Mouse (Mus musculus) heart, embryonic 10.5 days (tissue): ENCODE measurements at regions not wholly inside any gene's neighbourhood (a gene's known extent, or its start where the extent isn't known, plus 50 kb on each side); places are given as distances from the start of the nearest gene placed in this dataset.

Source experiments
- DNase-seq: peaks from one replicate; pipeline ENCODE4 v3.0.0-alpha.2; 2017; ENCODE audit warnings: low spot score
- H3K27ac ChIP-seq: fragments of 300-500 bp; sonication (generic); 2 replicates; pipeline ENCODE4 v1.5.1; 2016; ENCODE audit warnings: mild to moderate bottlenecking
- H3K27me3 ChIP-seq: fragments of 300-500 bp; sonication (generic); 2 replicates; pipeline ENCODE4 v1.6.1; 2016; ENCODE audit warnings: mild to moderate bottlenecking; ENCODE audit not compliant: poor library complexity, insufficient read depth, severe bottlenecking
- H3K36me3 ChIP-seq: fragments of 300-500 bp; sonication (generic); 2 replicates; pipeline ENCODE4 v1.6.1; 2016; ENCODE audit warnings: mild to moderate bottlenecking, moderate library complexity
- H3K4me1 ChIP-seq: fragments of 300-500 bp; sonication (generic); 2 replicates; pipeline ENCODE4 v1.6.1; 2016; ENCODE audit warnings: mild to moderate bottlenecking
- H3K4me3 ChIP-seq: fragments of 300-500 bp; sonication (generic); 2 replicates; pipeline ENCODE4 v1.5.1; 2016; ENCODE audit warnings: mild to moderate bottlenecking, moderate library complexity
- H3K9me3 ChIP-seq: fragments of 300-500 bp; sonication (generic); 2 replicates; pipeline ENCODE4 v1.6.1; 2016; ENCODE audit warnings: mild to moderate bottlenecking, moderate library complexity
- WGBS: fragments of 180-500 bp; shearing (Covaris S2); methylation state at CpG from one replicate; pipeline ENCODE4 v1.1.7; 2016; 5-methylcytosine and 5-hydroxymethylcytosine counted together

DNA sequence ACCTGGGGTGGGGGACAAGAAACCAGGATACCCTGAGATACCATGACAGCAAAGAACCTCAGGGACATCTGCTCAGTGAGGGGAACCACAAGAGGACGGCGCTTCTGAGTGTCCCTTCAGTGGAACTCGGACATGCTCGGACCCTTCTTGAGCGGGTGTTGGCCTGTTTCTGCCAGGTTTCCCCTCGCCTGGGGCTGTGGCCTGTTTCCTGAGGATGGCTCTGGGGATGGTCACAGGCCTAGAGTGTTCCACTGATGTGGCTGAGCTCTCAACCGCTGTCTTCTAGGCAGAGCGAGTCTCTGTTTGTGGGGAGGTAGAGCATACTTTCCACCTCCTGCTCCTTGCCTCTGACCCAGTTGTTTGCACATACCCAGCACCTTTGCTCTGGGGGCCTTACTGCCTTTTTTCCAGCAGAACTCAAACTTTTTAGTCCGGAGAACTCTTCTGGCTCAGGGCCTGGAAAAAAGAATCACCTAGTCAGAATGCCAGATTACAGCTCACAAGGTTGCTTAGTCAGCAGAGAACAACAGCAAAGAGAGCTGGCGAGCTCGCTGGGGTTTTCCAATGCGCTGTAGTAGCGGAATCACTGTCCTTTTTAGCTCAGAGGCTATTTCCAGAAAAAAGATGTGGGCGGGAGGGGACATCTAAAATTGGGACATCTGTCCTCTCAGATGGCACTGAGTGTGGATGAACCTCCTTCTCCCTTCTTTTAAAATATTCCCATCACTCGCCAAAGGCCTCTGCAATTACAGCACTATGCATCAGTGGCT lies 65.3 kb downstream of the Med10 start:
- WGBS: 74% methylated on average over 15 of the region's 15 CpGs
- H3K36me3 ChIP-seq: no peaks in the 10 kb centered on the region
- H3K27ac ChIP-seq: no peak overlapping the region
- H3K4me3 ChIP-seq: no peak overlapping the region
- no peaks in the 10 kb centered on the region for H3K27me3 ChIP-seq
- H3K9me3 ChIP-seq: no peaks in the 10 kb centered on the region
- DNase-seq: no peak
- no peaks in the 10 kb centered on the region for H3K4me1 ChIP-seq

DNA sequence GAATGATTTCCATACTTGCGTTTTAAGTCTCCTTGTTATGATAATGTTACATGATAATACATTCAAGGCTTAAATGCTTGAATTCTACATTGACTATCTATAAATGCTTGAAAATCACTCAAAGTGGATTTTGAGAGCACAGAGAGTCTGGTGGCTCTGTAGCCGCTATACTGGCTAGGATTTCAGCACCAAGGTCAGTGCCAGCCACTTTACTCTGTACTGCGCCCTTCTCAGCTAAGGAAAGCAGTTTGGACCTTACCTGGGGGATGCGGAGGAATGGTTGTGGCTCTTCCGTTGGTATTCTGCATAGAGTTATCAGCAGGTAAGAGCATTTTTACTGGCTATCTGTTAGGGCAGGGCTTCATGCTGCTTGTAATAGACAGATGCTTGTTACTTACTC lies 94.3 kb downstream of the Med10 start:
- no peaks in the 10 kb centered on the region for H3K4me1 ChIP-seq
- DNase-seq: no peak
- WGBS: 16% methylated on average over 5 of the region's 5 CpGs

DNA sequence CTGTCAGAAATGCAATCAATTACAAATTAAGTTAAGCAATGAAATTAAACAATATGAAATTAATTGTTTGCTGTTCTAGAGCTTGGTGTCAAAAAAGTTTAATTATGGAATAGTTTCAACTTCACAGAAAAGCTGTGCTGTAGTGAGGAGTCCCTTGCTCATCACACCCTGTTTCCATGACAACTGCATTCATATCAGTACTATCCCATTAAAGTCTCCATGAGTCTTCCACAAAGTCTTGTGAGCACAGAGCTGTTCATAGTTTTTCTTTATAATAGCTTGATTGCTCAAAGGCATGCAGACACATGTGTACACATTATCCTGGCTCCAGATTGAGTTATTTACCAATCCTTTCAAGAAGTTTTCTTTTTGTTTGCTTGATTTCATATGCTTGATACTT lies 98.9 kb downstream of the Med10 start:
- Histone ChIP-seq H3K4me3 (no peak overlapping the region), H3K9me3 (no peaks in the 10 kb centered on the region), H3K27ac (no peak overlapping the region), H3K36me3 (no peaks in the 10 kb centered on the region), H3K27me3 (no peaks in the 10 kb centered on the region), H3K4me1 (no peaks in the 10 kb centered on the region)
- DNase-seq: no peak

More for the DNA sequence above, 94.3 kb downstream of the Med10 start:
- no peak overlapping the region for H3K4me3 ChIP-seq
- H3K9me3 ChIP-seq: no peaks in the 10 kb centered on the region
- no peak overlapping the region for H3K27ac ChIP-seq
- H3K27me3 ChIP-seq: no peaks in the 10 kb centered on the region
- no peaks in the 10 kb centered on the region for H3K36me3 ChIP-seq

DNA sequence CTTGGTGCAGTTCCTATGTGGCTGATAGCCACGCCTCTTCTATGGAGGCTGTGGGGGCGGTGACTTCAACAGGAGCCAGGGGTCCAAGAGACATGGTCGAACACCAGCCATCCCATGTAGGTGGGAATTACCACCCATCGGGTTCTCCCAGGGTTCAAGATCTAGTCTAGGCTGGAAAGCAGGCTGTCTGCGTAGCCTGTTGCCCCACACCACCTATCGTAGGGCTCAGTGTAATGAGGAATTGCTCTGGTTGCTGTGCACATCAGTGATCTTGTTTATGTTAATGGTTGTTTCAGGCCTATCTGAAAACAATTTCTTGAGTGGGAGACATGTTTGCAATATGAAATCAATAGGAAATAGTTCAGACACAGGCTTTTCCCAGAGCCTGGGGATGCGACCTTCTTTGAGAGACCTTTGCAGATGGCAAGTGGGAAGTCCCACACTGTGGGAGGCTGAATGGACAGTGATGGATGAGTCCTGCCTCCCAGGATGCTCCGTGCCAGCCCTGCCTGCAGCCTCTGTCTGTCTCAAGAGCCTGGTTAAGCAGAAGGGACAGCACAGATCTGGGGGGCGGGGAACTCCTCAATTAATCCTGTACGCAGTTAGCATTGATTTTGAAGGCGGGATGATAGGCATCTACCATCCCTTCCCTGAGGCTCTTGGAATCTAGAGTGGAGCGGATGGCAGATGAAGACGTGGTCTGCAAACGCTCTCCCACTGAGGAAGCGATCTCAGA lies 104.8 kb downstream of the Med10 start:
- 68% methylated on average over 15 of the region's 15 CpGs for WGBS
- no peaks in the 10 kb centered on the region for H3K36me3 ChIP-seq
- DNase-seq: peak; percentile 56
- H3K4me3 ChIP-seq: no peak overlapping the region
- H3K27ac ChIP-seq: no peak overlapping the region
- no peaks in the 10 kb centered on the region for H3K9me3 ChIP-seq
- H3K4me1 ChIP-seq: no peaks in the 10 kb centered on the region
- no peaks in the 10 kb centered on the region for H3K27me3 ChIP-seq

DNA sequence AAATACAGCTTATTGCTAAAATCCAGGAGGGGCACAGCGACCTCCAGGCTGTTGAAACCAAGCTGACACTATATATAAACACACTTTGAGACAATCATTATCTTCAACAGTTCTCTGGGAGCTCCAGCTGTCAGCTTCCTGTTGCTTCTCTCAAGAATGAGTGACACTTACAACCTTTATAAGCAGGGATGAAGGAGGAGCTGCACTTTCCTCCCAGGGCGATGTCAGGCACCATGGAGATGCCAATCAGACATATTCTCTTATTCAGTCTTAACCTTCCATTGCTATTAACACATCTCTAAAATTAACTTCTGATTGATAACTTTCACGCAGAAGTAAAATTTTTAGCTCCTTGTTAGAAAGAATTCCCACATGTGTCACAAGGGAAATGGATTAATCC lies 113.6 kb downstream of the Med10 start:
- Histone ChIP-seq H3K4me1 (no peaks in the 10 kb centered on the region), H3K4me3 (no peak overlapping the region), H3K27ac (no peak overlapping the region), H3K27me3 (no peaks in the 10 kb centered on the region), H3K9me3 (no peaks in the 10 kb centered on the region), H3K36me3 (no peaks in the 10 kb centered on the region)
- DNase-seq: no peak
- WGBS: 60% methylated on average over 3 of the region's 3 CpGs

DNA sequence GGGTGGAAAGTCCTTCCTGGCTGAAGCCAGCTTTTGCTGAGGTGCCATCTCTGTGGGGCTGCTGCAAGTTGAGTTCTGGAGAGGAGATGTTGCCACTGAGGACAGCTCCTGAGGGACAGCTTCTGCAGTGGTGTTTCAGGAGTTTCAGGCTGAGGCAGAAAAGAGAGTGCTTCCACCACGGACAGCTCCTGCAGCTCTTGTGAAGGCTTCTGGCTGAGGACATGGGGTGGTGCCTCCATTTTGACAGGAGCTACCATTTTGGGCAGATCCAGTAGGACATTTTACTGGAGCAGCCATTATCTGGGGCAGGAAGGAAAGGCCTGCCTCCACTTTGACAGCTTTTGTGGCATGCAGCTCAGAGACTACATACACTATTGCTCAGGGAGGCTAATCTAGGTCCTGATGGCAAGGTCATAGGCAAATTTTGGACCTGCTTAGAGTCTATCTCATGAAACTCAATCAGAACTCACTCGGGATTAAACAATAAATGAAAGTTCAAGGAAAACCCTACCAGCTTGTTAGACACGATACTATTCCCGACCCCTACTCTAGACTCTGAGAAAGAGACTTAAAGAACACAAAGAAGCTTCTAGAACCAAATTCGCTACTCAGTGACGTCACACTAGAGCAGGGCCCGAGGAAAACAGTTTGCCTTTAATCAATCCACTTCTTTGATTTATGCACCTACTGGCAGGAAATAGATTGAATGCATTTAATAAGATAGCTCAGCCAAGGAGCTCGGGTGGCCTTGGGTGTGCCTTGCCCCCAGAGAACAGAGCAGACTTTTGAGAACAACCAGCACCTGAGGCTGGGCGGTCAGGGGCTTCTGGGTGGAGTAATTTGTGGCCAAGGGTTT lies 130.7 kb downstream of the Med10 start:
- WGBS: 77% methylated on average over 9 of the region's 9 CpGs
- no peak for DNase-seq

DNA sequence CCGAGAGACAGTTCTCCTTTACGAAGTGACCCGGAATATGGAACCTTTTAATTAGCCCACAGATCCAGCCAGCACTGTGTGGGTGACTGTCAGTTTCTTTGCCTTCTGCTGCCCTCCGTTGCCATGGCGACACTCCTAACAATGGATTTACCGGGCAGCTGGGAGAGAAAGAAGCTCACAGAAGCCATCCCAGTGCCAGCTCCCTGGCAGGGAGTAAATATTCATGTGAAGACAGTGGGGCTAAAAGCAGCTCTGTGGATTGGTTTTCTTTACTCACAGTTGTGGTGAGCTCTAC lies 131.3 kb downstream of the Med10 start:
- Histone ChIP-seq H3K4me3 (no peak overlapping the region), H3K4me1 (no peaks in the 10 kb centered on the region), H3K36me3 (no peaks in the 10 kb centered on the region), H3K9me3 (no peaks in the 10 kb centered on the region), H3K27me3 (no peaks in the 10 kb centered on the region), H3K27ac (no peak overlapping the region)
- no peak for DNase-seq
- 65% methylated on average over 6 of the region's 6 CpGs for WGBS

More for the DNA sequence above, 130.7 kb downstream of the Med10 start:
- H3K27me3 ChIP-seq: no peaks in the 10 kb centered on the region
- H3K9me3 ChIP-seq: no peaks in the 10 kb centered on the region
- no peak overlapping the region for H3K4me3 ChIP-seq
- no peak overlapping the region for H3K27ac ChIP-seq
- no peaks in the 10 kb centered on the region for H3K4me1 ChIP-seq
- H3K36me3 ChIP-seq: no peaks in the 10 kb centered on the region

DNA sequence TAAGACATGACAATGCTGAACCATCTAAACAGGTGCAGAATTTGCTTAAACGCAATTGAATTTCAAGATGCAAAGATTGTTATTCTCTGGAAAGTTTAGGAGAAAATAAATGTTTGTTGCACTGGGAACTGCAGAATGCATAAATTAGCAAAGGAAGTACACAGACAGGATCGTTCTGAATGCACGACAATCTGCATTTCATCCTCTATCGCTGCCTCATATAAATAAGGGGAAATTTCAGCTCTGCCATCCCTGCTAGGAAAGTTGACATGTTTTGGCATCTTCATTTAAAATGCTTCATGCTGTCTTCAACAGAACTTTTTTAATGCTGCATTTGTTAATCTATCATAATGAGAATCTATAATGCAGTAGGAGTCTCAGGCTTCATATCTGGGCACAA lies 137.6 kb downstream of the Med10 start:
- WGBS: 89% methylated on average over 4 of the region's 4 CpGs
- Histone ChIP-seq H3K4me3 (no peak overlapping the region), H3K9me3 (no peaks in the 10 kb centered on the region), H3K27me3 (no peaks in the 10 kb centered on the region), H3K36me3 (no peaks in the 10 kb centered on the region), H3K4me1 (no peaks in the 10 kb centered on the region), H3K27ac (no peak overlapping the region)
- no peak for DNase-seq

DNA sequence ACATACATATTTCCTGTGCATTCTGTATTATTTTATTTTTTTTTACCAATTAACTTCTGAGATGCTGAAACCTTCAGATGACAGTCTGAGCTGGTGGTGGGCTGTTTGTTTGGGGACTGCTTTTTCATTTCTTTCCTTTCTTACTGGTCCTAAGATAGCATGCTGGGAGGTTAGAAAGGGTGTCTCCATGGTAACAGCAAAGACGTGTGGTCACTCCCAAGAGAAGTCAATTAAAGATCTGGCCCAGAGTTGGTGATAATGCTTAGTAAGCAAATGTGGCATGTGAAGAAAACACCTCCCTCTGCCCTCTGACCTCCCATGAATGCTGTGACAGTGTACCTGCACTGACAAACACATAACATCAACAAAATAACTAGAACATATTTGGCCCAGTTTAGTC lies 142.5 kb downstream of the Med10 start:
- Histone ChIP-seq H3K36me3 (no peaks in the 10 kb centered on the region), H3K27me3 (no peaks in the 10 kb centered on the region), H3K27ac (no peak overlapping the region), H3K4me3 (no peak overlapping the region), H3K9me3 (0 out of 2 replicates have a peak, but pooled peaks cover under 1% of the 10 kb centered on the region), H3K4me1 (peaks cover 7% of the 10 kb centered on the region; the same call in 1 of the 2 replicates)
- 12% methylated on average over 1 of the region's 1 CpGs for WGBS
- no peak for DNase-seq

DNA sequence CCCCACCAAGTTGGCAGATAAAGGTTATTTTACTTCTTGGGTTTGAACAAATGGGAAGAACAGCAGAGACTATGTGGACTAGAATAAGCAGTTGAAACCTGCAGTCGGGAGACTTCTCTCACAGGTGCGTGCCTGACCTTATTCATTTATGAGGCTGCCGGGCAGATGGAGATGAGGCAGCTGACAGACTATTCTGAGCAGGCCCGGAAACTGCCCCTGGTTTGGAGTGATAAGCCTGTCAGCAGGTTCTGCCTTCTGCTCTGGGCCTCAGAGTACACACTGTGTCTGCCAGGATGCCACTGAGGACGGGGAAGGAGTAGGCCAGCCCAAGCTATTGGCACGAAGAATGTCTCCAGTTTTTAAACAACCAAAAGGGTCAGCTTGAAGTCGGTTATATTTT lies 144.4 kb downstream of the Med10 start:
- Histone ChIP-seq H3K27me3 (no peaks in the 10 kb centered on the region), H3K9me3 (peaks cover 5% of the 10 kb centered on the region; the same call in 1 of the 2 replicates), H3K4me3 (no peak overlapping the region), H3K27ac (no peak overlapping the region), H3K36me3 (no peaks in the 10 kb centered on the region), H3K4me1 (peaks cover 7% of the 10 kb centered on the region; the same call in 1 of the 2 replicates)
- no peak for DNase-seq
- 30% methylated on average over 7 of the region's 7 CpGs for WGBS

DNA sequence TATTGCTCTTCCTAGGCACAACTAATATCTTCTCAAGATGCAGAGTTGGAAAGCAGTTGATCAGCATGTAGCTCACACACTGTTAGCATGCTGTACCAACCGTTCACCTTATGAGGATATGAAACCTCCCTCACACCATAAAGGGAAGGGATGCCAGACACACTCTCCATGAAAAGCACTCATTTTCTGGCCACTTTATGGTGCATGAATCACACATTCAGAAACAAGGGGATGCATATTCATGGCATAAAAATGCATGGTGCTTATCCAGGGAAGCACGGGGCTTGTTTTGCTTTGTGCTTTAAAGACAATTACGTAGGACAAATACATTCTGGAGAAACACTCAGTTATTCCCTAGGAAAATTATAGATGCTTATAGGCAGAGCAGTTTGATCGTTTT lies 149.9 kb downstream of the Med10 start:
- whole genome bisulfite sequencing: 82% methylated on average over 4 of the region's 4 CpGs
- H3K27ac ChIP-seq: no peak overlapping the region
- no peaks in the 10 kb centered on the region for H3K36me3 ChIP-seq
- H3K4me1 ChIP-seq: peaks cover under 1% of the 10 kb centered on the region; the same call in 1 of the 2 replicates
- H3K4me3 ChIP-seq: no peak overlapping the region
- H3K9me3 ChIP-seq: peaks cover 5% of the 10 kb centered on the region; the same call in 1 of the 2 replicates
- DNase-seq: peak; percentile 25
- H3K27me3 ChIP-seq: no peaks in the 10 kb centered on the region

DNA sequence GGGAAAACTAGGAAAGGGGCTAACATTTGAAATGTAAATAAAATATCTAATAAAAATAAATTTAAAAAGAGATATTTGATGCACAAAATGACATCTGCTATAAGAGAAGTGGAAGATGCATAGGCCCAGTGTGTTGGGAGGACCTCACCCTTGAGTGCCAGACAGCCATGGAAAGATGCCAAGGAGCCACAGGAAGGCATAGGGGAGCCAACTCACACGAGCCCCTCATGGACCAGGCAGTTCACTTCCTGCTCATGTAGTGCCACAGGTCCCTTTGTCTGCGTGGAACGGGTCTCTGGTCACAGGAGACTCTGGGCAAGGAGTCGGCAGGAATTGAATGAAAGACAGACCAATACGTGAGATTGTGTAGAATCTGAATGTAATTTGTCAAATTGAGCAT lies 152.0 kb downstream of the Med10 start:
- 71% methylated on average over 5 of the region's 5 CpGs for WGBS

DNA sequence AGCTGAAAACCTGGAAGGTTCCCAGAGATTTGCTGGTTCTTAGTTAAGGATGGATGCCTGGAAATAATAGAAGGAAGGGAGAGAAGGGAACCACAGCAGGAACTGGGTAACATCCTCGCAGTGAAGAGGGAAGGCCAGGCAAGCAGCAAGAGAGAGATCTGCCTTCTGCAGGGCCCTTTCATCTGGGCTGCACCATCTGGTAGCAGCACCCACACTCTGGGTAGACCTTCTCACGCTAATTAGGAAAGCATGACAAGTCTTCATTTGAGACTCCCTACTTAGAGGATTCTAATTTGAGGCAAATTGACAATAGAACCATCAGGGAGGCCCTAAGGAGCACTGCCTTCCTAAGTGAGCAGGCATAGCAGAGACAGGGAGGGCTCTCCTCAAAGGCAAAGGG lies 153.3 kb downstream of the Med10 start:
- H3K4me3 ChIP-seq: no peak overlapping the region
- no peaks in the 10 kb centered on the region for H3K4me1 ChIP-seq
- H3K27me3 ChIP-seq: no peaks in the 10 kb centered on the region
- 68% methylated on average over 2 of the region's 2 CpGs for WGBS
- H3K36me3 ChIP-seq: no peaks in the 10 kb centered on the region
- H3K9me3 ChIP-seq: no peaks in the 10 kb centered on the region
- DNase-seq: peak; percentile 24
- H3K27ac ChIP-seq: no peak overlapping the region

More for the DNA sequence above, 152.0 kb downstream of the Med10 start:
- peak; percentile 36 for DNase-seq
- Histone ChIP-seq H3K27me3 (no peaks in the 10 kb centered on the region), H3K9me3 (peaks cover 5% of the 10 kb centered on the region; the same call in 1 of the 2 replicates), H3K36me3 (no peaks in the 10 kb centered on the region), H3K27ac (no peak overlapping the region), H3K4me1 (no peaks in the 10 kb centered on the region), H3K4me3 (no peak overlapping the region)
